Mouse (Mus musculus): Measurements from ENCODE around the gene Dnajb13. TPM values are rescaled to one million over a fixed set of nuclear protein-coding genes. Genes with fewer than 3 reads are reported as not detected.

The Dnajb13 gene
- total and polyA plus RNA-seq, 3 experiments: 2.0 to 3.6 TPM; not detected in 1

- TF ChIP-seq USF2 (IDR thresholded peaks at IDR 0.05; ENCODE audit: borderline replicate concordance in 1 of 2, insufficient read depth in 1 of 2, low read depth in 1 of 2, low read length in 2 of 2): no peak
Observed at GRCm38 (mm10) chr7:100463194-100463593, 51.6 kb downstream of the Dnajb13 start (continued).

DNA sequence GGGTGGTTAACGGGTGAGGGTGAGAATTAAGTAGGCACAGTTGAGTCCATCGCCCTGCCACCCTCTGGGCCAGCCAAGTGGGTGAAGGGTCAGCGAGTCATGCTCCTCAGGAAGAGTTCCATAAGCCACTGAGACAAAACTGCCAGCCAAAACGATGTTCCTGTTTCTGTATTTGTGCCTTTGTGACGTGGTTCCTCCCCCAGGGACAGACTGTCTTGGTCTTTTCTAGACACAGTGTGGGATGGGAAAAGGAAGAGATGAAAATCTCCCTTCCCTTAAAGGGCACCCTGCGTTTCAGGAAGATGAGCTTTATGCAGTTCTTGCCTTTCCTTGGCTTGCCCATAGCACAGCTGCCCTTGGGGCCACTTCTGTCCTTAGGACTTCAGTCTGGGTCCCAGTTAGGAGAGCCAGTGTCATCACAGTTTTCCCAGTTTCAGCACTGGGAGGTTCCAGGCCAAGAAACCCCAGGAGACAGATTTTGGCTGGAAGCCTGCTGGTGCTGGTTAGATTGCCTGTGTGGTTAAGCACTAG is 53.1 kb downstream of the Dnajb13 start:
- H3K36me3 ChIP-seq (ENCODE audit: control insufficient read depth in 1 of 2, insufficient read depth in 2 of 2, low read length in 2 of 2): peaks cover 0 to 38% of the 10 kb centered on the region in 2 experiments; a peak in 3 of 4 replicates
- TF ChIP-seq ZMIZ1 (IDR thresholded peaks at IDR 0.05; ENCODE audit: low read depth, low read length): no peak
- peak; percentile 4; the same call in 1 of the 2 replicates for TF ChIP-seq SIN3A (IDR thresholded peaks at IDR 0.05; ENCODE audit: low read length)
- no peak overlapping the region for H3K9ac ChIP-seq (ENCODE audit: control insufficient read depth, low read depth, low read length, poor library complexity, severe bottlenecking)
- peak overlapping the region; percentile 29; the same call in 1 of the 2 replicates for H3K27ac ChIP-seq (ENCODE audit: control insufficient read depth, low read depth, low read length)
- no peaks in the 10 kb centered on the region for H3K9me3 ChIP-seq (replicated peaks; ENCODE audit: insufficient read depth, low read length)
- no peak overlapping the region for H3K4me3 ChIP-seq (ENCODE audit: control insufficient read depth in 1 of 2, insufficient read depth in 1 of 2, low read depth in 2 of 2, low read length in 2 of 2)
- peak; percentile 42 for DNase-seq (ENCODE audit: low read depth, low spot score)
- H3K4me1 ChIP-seq (ENCODE audit: control insufficient read depth in 1 of 2, insufficient read depth in 2 of 2, low read length in 2 of 2): peaks cover 30 to 40% of the 10 kb centered on the region in 2 experiments
- H3K27me3 ChIP-seq (ENCODE audit: control insufficient read depth in 1 of 2, insufficient read depth in 2 of 2, low read length in 2 of 2): no peaks in the 10 kb centered on the region
- no peaks in the 10 kb centered on the region for H3K79me2 ChIP-seq (ENCODE audit: control insufficient read depth, insufficient read depth, low read length, poor library complexity)

DNA sequence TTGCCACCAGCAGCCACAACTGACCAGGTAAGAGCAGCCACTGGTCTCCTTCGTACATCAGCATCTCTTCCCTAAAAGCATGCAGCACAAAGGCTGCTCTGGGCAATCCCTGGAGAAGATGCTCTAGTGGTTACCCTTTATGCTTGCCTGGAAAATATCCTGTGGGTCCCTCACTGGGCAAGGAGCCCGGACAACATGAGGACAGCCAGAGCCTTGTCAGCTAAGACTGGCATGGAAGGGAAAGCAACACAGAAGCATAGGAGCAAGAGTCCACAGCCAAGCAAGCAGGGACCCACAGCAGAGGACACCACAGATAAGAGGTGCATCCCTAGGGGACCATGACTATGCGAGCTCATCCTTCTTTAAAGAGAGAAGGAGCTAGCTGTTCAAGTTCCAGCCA is 54.9 kb downstream of the Dnajb13 start:
- Histone ChIP-seq H3K36me3 (ENCODE audit: control insufficient read depth in 1 of 2, insufficient read depth in 2 of 2, low read length in 2 of 2) (peaks cover 0 to 21% of the 10 kb centered on the region in 2 experiments; a peak in 3 of 4 replicates), H3K27ac (ENCODE audit: control insufficient read depth, low read depth, low read length) (no peak overlapping the region), H3K79me2 (ENCODE audit: control insufficient read depth, insufficient read depth, low read length, poor library complexity) (no peaks in the 10 kb centered on the region), H3K27me3 (ENCODE audit: control insufficient read depth in 1 of 2, insufficient read depth in 2 of 2, low read length in 2 of 2) (no peaks in the 10 kb centered on the region), H3K4me1 (ENCODE audit: control insufficient read depth in 1 of 2, insufficient read depth in 2 of 2, low read length in 2 of 2) (peaks cover 15 to 22% of the 10 kb centered on the region in 2 experiments), H3K4me3 (ENCODE audit: control insufficient read depth in 1 of 2, insufficient read depth in 1 of 2, low read depth in 2 of 2, low read length in 2 of 2) (no peak overlapping the region), H3K9ac (ENCODE audit: control insufficient read depth, low read depth, low read length, poor library complexity, severe bottlenecking) (no peak overlapping the region), H3K9me3 (replicated peaks; ENCODE audit: insufficient read depth, low read length) (no peaks in the 10 kb centered on the region)
- no peak for DNase-seq (ENCODE audit: low read depth, low spot score)
- TF ChIP-seq HCFC1 (IDR thresholded peaks at IDR 0.05; ENCODE audit: low read depth, low read length) (no peak), CHD2 (IDR thresholded peaks at IDR 0.05; ENCODE audit: low read length) (no peak), E2F4 (IDR thresholded peaks at IDR 0.05; ENCODE audit: borderline replicate concordance, low read depth, low read length) (no peak), USF1 (IDR thresholded peaks at IDR 0.05; ENCODE audit: low read depth, low read length) (no peak), NELFE (IDR thresholded peaks at IDR 0.05; ENCODE audit: low read depth, low read length) (no peak), MAFK (IDR thresholded peaks at IDR 0.05; ENCODE audit: borderline replicate concordance, low read depth, low read length) (no peak), POLR2AphosphoS5 (IDR thresholded peaks at IDR 0.05; ENCODE audit: borderline replicate concordance, low read depth, low read length) (no peak), POLR2AphosphoS2 (IDR thresholded peaks at IDR 0.05; ENCODE audit: low read length) (no peak), ETS1 (IDR thresholded peaks at IDR 0.05; ENCODE audit: low read depth, low read length) (no peak), MEF2A (IDR thresholded peaks at IDR 0.05; ENCODE audit: extremely low read depth, insufficient replicate concordance, low read depth, low read length, poor library complexity, severe bottlenecking) (no peak)

Data from MEL (cell line).